Mouse (Mus musculus) forelimb bud, embryonic 11.5 days (tissue): ENCODE data around the gene Fgf2.

Experiments used
- DNase-seq: peaks from one replicate; pipeline ENCODE4 v3.0.0-alpha.2; 2012; ENCODE audit warnings: low read depth, low spot score

Fgf2 gene

DNA sequence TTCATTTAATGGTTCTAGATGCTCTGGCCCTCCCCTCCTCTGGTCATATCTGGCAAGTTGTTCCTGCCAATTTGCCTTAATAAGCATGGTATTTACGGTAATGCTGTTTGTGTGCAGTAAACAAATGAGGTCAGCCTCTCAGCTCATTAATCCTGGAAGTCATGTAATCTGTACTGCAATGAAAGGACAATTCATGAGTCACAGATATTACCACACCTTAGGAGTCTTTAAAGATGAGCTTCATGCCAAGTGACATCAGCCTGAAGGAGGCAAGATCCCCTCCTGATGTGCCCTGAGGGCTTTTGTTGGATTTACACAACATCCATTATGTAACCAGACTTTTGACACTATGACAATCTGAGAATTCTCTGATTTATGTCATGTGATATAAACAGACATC lies 6.6 kb downstream of the Fgf2 start:
- DNase-seq = no peak

DNA sequence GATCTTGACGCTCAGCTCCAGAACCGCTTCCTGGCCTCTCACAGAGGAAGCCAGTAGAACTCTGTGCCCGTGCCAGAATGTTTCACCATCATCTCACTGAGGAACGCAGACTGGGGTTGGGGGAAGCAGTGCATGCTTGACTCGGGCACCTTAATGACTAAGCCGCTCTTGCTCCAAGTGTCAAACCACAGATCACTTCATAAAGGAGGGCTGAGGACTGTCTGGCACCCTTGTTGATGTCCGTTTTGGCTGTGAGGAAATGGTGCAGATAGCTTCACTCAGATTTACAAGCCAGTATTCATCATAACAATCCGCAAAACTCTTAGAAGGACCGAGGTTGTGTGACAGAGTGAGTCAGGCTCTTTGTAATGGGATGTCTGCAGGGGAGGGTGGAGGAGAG lies 12.6 kb downstream of the Fgf2 start:
- DNase-seq = no peak

DNA sequence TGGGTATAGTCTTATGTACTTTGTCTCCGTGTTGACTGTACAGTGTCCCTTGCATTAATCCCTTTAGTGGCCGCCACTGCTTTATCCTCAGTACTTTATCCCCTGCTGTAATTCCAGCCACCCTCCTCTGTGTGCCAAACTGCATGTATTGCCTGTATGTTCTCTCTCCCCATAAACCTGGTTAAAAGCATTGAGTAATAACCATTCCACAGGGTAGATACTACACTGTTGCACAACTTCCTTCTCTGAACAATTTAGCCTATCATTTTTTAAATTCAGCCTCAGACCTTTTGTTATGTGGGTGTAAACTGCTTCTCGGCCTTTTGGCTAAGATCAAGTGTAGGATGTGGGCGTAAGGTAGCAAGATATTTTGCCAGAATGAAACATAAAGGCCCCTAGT lies 17.0 kb downstream of the Fgf2 start:
- DNase-seq = no peak

DNA sequence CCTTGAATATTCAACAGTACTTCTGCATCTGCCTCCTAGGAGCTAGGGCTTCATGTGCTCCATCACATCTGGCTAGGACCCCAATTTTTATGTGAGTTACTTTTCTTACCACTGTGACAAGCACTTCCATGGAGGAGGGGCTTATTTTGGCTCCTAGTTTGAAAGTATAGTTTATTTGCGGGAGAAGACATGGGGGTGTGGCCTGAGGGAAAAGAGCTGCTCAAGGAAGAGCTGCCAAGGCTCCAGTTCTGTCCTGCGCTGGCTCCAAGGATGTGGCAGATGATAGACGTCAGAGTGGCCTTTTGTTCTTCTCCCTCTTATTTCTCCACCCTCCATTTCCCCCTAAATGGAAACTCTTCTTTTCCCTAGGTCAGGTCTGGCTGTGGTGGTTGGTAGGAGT lies 17.8 kb downstream of the Fgf2 start:
- DNase-seq = no peak

DNA sequence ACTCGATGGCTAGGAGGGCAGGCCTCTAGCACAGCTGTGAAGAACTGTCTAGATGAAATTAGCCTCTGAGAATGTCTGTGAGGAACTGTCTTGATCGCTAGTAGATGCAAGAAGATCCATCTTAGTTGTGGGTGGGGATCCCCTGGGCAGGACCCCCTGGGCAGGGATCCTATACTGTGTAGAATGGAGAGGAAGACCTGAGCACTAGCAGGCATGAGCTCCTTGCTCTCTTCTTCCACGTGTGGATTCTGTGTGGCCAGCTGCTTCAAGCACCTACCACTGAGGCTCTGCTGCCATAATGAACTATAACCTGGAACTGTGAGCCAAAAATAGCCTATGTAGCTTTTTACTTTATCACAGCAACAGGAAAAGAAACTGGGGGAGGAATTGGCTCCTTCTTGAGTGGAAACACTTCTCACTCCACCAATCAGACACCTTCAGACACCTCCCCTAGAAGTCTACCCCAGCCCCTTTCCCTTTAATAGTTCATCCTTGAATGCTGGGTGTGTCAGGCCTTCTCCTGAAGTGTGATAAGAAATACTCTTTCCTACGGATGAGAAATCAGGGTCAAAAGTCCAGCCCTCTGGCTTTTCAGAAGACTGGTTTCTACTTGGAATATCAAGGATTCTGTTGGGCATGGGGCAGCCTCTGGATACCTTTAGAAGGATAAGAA lies 18.4 kb downstream of the Fgf2 start:
- no peak for DNase-seq

DNA sequence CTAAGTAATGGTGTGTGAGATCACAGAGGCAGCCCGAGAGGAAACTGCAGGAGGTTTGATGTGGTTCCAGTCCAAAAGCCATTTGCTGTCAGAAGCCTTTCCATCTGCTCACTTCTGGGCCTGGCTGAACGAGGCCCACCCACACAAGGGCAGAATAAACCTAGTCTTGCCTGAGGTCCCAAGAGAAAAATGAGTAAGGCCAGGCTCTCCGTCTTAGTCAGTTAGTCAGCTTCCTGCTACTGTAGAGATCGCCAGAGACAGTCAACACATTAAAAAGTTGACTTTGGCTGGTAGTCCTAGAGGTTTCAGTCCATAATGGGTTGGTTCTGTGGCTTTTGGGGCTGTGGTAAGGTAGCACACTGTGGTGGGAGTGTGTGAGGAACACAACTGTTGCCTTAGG lies 22.3 kb downstream of the Fgf2 start:
- DNase-seq = no peak

DNA sequence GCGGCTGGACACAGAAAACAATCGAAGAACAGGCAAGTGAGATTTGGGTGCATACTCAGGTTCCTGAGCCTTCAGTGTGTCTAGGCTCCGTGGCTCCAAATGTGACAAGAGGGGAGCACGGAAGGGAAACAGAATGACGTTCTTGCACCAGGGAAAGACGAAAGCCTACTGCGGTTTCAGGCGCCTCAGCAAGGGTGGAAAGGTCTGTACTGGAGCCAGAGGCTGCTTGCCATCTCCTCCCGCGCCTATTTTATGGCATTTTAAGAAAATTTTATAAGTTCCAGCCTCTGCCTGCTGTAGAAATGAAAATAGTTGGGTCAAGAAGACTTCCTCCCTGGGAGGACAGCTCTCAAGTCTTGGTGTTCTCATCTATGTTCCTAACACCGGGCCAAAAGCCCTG lies 25.6 kb downstream of the Fgf2 start:
- no peak for DNase-seq

DNA sequence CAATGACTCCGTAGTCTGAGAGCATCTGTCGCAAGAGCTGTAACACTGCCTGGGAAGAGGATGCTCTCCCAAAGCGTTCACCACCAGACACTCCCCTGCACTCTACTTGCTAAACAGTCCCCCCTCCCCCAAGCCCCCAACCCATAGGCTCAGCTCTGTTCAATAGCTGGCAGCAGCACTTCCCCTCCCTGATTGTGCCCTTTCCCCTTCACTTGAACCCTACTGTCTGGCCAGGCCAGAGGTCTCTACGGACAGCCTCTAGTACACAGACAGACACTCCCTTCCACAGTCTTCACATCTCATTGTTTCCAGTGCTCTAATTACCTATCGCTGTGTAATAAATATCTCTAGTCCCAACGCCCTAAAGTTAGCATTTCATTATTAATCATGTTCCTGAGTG lies 29.8 kb downstream of the Fgf2 start:
- DNase-seq = no peak

DNA sequence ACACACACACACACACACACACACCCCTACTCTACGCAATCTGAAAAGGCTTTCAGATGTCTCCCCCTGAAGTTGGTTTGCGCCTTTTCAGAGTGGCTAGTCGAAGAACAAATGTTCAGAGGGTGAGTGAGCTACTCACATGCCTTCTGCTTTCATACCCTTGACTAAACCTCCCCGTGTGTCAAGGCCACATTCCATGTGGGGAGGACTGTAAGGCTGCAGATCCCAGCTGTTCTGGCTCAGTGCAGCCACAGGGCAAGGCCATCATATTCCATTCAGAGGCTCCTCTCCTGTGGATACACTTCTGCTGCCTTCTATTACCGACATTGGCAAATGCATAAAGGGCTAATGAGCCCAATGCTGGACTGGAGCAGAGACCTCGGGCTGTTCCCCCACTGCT lies 30.3 kb downstream of the Fgf2 start:
- DNase-seq = no peak

DNA sequence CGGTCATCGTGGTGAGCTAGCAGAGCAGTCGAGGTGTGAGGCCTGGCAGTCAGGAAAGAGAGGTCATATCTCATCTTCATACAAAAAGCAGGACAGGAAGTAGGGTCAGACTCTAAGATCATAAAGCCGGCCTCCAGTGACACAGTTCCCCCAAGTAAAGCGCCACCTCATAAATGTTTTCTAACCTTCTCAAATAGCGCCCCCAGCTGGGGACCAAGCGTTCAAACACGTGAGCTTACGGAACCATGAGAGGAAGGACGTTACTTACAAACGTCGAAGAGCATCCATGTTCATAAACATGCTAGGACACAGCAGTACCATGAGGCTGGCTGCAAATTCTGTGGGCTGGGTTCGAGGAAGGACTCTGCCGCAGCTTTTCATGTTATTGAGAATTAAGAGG lies 31.1 kb downstream of the Fgf2 start:
- DNase-seq = no peak

DNA sequence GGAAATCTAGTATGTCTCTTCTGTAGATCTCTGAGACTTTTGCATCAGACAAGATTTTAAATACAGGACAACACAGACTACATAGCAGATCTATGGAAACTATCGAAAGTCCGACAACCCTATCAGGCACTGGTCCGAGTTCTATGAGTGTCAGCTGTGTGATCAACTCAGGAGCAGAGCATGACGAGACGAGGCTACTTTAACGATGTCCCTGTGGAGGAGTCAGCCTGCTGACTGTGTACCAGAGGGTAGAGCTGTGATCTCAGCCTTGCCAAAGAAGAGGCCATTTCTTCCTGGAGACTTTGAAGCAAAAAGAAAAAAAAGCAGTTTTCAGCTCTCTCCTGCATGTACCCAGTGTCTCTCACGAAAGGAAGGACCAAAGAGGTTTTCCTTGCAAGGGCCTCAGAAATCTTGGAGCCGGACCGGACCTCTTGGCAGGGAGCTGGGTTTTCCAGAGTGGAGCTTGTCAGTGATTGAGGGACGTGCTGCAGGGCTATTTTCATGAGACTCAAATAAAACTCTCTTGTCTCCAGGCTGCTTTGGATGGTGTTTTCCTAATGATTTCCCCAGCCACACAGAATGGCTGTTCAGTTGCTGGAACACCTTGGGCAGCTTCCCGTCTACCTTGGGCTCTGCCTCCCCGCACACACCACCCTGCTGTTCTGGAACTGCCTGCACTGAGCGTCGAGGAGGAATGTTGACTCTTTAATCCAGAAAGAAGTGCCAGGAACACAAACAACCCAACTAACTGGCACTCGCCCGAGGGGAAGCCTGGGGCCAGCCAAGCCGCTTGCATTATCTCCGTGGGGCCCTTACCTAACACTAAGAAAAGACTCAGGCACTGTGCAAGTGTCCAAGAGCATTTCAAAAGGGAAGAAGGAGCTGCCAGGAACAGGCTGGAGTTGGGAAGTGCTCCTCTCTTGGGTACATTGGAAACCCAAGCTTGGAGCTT lies 32.1 kb downstream of the Fgf2 start:
- DNase-seq = no peak

DNA sequence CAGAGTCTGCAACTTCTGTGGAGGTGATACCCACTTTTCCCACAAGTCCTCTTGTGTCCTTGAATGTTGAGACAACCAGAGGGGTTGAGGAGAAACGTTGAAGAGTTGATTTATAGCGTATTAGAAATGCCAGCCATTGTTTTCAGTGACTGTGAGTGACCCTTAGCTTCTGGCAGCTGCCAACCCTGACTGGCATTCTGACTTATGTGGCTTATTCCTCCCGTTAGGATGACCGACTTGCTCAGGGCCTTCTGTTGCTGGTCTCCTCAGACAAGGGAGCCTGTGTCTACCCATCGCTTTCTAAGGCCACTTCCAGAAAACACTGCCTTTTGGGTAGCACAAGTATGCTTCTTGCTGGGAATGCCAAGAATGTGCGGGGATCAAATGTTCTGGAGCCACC lies 33.3 kb downstream of the Fgf2 start:
- DNase-seq = no peak

DNA sequence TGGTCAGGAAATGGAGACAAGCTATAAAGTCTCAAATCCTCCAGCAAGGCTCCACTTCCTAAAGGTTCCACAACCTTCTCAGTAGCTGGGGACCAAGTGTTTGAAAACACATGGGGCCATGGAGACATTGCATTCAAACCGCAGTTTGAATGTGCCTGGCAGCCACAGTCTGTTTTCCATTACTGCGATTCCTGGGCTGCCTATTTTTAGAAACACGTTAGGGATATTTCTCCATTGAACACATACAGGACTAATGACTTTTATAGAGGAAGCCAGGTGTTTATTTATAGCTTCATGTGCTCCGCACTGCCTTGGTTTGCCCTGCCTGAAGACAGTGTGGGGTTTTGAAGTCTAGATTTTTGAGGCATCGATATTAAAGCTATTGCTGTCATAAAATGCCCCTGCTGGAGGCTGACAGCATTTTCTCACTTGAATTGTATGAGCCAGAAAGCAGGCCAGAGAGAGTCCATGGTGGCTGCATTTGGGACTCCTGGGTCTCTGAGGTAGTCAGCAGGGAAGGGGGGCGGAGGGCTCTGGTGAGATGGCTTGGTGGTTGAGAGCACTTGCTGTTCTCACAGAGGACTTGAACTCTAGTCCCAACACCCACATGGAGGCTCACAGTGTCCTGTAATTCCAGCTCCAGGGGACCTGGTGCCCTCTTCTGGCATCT lies 35.1 kb downstream of the Fgf2 start:
- peak; percentile 70 for DNase-seq

DNA sequence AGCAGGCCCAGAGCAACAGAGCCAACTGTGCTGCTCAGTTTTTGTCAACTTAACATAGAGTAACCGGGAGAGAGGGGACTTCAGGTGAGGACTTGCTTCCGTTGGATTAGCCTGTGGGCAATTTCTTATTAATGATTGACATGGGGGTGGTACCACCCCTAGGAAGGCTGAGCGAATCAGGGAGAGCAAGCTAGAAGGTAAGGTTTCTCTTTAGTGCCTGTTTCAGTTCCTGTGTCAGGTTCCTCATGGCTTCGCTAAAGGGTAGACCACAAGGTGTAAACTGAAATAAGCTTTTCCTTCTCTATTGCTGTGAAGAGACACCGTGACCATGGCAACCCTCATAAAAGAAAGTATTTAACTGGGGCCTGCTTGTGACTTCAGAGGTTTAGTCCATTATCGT lies 39.2 kb downstream of the Fgf2 start:
- DNase-seq = no peak

DNA sequence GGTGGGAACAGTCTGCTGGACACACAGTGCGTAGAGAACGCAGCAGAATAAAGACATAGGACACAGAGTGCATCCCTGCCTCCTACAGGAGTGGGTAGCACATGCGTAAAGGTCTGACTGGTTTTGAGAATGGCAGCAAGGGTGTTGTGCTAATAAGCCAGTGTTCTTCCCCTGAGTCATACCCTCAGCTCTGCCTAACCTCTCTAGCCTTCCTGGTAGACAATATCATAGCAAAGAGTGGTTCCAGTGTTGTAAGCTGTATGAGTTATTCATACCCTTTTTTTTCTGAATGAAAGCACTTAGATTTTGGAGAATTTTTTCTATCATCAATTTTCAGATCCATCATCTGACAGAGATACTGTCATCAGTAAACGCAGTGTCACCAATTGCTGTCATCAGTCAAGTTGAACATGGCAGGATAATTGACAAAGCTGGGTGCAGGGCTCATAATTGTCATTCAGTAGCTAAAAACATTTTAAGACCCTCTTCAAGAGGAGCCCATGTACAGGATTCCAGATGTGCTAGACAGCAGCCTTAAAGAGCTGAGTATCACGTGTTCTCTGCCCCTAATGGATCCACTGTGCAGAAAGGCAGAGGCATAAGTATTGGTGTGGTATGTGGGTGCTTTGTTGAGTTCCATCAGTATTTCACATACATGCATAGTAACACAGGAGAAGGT lies 48.9 kb downstream of the Fgf2 start:
- no peak for DNase-seq

DNA sequence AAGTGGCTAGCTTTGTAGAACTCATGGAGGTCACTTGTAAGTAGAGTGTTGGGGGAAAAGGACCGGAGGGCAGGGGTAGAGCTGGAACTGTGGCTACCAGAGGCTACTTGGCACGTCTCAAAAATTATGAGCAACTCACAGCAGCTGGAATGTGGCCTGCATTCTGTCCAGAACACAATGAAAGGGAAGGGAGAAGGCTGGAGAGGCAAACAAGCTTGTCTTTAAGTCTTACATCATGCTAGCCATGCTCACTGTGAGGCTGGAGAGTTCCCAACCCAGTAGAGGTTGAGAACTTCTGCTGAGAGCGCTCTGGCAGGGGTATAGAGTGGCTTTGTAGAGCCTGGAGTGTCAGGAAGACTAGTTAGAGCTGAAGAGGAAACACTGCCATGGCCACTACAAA lies 49.5 kb downstream of the Fgf2 start:
- DNase-seq = no peak

DNA sequence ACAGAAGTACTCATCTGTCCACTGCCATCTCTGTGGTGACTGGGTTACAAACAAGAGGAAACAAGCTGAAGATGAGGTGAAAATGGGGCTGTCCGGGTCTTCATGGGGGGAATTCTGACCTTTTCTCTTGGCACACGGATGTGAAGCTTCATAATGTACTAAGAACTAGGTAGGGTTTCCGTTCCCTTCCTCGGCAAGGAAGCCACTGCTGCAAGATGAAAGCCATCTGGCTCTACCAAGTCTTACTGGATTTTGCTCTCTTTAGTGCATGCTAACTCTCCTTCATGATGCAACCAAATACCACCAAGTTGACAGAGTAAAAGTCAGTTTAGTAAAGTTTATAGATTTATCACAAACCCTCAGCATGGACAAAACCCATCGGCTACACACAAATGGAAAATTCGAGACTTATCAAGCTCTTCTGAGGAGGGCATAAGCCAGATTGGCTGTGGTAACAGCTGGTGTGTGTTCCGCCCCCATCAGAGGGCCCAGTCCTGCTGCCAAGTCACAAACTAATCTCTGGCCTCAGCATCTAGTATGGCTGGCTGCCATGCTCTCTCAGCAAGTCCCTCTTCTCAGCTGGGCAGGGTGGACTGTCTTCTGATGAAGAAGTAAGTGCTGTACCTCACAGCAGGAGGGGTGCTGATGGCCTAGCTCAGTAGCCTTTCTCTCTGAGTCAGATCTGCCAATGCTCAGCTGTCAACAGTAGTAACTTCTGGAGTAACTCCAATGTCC lies 50.7 kb downstream of the Fgf2 start:
- no peak for DNase-seq

DNA sequence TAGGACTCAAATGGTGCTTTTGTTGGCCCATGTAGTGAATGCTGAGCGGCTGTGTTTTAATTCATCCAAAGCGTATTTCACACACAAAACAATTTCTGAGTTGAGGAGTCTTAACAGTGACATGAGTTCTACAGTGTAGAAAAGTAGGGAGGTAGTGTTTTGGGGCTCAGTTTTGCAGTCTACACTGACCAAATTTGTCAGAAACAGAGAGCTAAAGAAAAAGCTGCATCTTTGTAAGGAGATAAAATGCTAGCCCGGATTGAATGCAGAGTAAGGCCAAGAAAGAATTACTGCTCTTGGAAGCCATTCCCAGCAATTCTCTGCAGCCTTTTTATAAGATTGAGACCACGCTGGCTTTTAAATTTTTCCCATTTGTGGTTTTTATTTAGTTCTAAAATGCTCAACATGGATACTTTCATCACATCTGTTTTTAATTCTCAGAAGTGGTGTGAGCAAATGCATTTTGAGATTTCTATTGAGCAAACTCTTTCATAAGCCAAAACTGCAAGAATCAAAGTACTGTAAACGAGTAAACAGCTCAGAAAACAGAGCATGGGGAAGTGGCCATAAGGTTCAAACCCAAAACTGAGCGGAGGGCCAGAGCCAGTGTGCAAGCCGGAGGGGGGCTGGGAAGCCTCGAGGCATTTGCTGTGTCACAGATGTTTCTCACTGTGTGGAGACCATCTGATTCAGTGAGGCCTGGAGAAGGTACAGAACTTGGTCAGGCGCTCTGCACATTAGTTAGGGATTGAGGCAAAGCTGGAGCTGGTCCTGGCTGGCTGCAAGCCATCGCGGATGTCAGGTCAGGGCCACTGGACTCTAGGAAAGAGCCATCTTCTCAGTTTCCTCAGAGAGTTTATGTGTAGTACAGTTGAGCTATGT lies 53.8 kb downstream of the Fgf2 start:
- DNase-seq = peak; percentile 56

DNA sequence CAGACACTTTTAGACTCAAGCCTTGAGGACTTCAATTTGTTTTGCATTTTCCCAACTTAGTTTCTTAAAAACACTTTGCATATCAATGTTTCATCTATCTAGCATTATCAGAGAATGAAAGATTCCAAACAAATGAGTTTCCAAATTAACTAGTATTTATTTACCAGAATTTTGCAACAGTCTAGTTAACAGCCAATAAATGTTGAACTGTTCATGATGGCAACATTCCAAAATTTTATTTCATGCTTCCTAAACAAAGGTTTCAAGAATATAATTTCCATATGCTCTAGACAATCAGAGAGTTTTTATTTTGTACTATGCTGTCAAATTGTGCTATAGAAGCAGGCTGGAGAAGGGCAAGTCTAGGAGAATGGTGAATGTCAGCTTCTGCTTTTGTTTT lies 59.5 kb downstream of the Fgf2 start:
- no peak for DNase-seq

DNA sequence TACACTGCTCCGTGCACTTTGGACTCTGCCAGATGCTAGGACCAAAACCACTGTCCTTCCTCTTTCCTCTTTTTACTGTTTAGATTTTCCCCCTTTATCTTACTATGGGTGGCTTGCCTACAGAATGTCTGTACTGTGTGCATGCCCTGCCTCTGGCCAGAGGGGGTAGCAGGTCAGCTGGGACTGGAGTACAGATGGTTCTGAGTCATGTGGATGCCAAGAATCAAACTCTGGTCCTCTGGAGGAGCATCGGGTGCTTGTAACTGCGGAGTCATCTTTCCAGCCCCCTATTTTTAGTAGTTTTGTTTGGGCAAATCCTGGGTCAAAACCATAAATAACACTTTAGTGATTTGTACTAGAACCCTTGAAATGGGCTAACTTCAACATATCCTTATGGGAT lies 65.3 kb downstream of the Fgf2 start:
- no peak for DNase-seq
